Comparison of ENCODE assay signal across 17 mouse cellular contexts in the genomic region with DNA sequence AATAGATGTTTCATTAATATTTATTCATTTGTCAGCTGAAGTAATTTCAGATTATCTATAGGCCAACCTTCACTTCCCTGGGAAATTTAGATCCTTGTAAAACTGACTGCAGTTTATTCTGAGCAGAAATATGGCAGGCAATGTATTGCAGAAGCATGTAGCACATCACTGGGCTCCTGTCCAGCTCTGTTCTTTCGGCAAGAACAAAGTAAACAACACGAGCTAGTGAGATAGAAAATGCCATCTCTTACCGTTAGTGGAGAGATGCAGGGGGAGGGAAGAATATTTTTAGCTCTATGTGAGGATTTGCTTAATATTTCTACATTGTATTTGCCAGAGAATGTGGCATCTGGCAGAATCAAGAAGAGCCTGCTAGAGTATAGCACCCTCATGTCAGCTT. TPM values are rescaled to one million over a fixed set of nuclear protein-coding genes. Genes with fewer than 3 reads are reported as not detected.
DNase-seq lines count a peak whose midpoint lies in the region; ATAC-seq lines count a peak whose summit lies in the region.
"Had no signal": no experiment of that assay in that cellular context is flagged by ENCODE, and none has a peak within 500 bp of the region (broad histone marks: within the 10 kb centered on the region; RNA-seq: fewer than 3 reads in every experiment).

No protein-coding gene starts in this region.

- H3K36me3 ChIP-seq in hindbrain, embryonic 12.5 days, result no peaks in the 10 kb centered on the region
- H3K36me3 ChIP-seq: liver, embryonic 15.5 days; midbrain, embryonic 13.5 days had no signal

- peak; percentile 24 to 70 for DNase-seq in frontal cortex, postnatal 36 days (ENCODE audit: low spot score in 2 of 2)
- no peak for DNase-seq in frontal cortex, postnatal 25 days (ENCODE audit: low spot score in 2 of 2)
- DNase-seq in brain, adult 2 months (ENCODE audit: low read depth, low spot score), result peak; percentile 92
- DNase-seq in layer of hippocampus, adult 11-12 months (ENCODE audit: low spot score), result peak; percentile 75
- peak; percentile 28 to 39 for DNase-seq in left cerebral cortex, postnatal 36 days (ENCODE audit: low spot score in 2 of 2)
- no peak for DNase-seq in thymus, postnatal 36 days
- DNase-seq: cerebellum, adult 9-11 months; heart, adult 2 months; heart, postnatal 14 days had no signal

- no peak overlapping the region for H3K4me2 ChIP-seq in hindbrain, embryonic 12.5 days (replicated peaks)
- H3K4me2 ChIP-seq: liver, embryonic 15.5 days; midbrain, embryonic 13.5 days had no signal

- no peak overlapping the region for H3K27ac ChIP-seq in hindbrain, embryonic 12.5 days
- H3K27ac ChIP-seq: heart, adult 2 months; liver, embryonic 15.5 days; midbrain, embryonic 13.5 days had no signal

- H3K9ac ChIP-seq in hindbrain, embryonic 12.5 days, result no peak overlapping the region
- H3K9ac ChIP-seq: liver, embryonic 15.5 days; midbrain, embryonic 13.5 days had no signal

- no peak overlapping the region for H3K4me3 ChIP-seq in hindbrain, embryonic 12.5 days
- H3K4me3 ChIP-seq: heart, adult 2 months; liver, embryonic 15.5 days; midbrain, embryonic 13.5 days had no signal

- no peaks in the 10 kb centered on the region for H3K27me3 ChIP-seq in hindbrain, embryonic 12.5 days
- H3K27me3 ChIP-seq: liver, embryonic 15.5 days; midbrain, embryonic 13.5 days had no signal

- intact Hi-C loops in left cerebral cortex, postnatal 36 days (cut with DNase I), result no loop called here

- H3K4me1 ChIP-seq in hindbrain, embryonic 12.5 days, result no peaks in the 10 kb centered on the region
- H3K4me1 ChIP-seq: liver, embryonic 15.5 days; midbrain, embryonic 13.5 days had no signal

- 77% methylated on average over 3 of the region's 3 CpGs for WGBS in hindbrain, embryonic 12.5 days

- ATAC-seq in hindbrain, embryonic 12.5 days (ENCODE audit: low FRiP score), result no peak
- ATAC-seq: CD4-positive, CD25-positive, alpha-beta regulatory T cell, adult 4 months; midbrain, embryonic 13.5 days had no signal

- no peaks in the 10 kb centered on the region for H3K9me3 ChIP-seq in hindbrain, embryonic 12.5 days (replicated peaks)
- H3K9me3 ChIP-seq: liver, embryonic 15.5 days; midbrain, embryonic 13.5 days had no signal

RNA-seq across cellular contexts. Expression of a gene that starts 13.8 kb away (rescaled TPM):
- total RNA-seq in left cerebral cortex, postnatal 36 days (2021), result not detected
- 1.5 and 2.6 TPM in 2 replicates for polyA plus RNA-seq in hindbrain, embryonic 12.5 days (2016; fragmentation: Nextera tagmentation; extraction: Ambion mirVana)
- total RNA-seq: heart, adult 2 months; heart, postnatal 14 days; left cerebral cortex, adult 8-10 months had no signal
- polyA plus RNA-seq: CD4-positive, CD25-positive, alpha-beta regulatory T cell, adult 4 months; embryonic facial prominence, embryonic 11.5 days; kidney, embryonic 16.5 days; liver, embryonic 15.5 days; neural tube, embryonic 11.5 days had no signal

Comparison
In these comparisons a context has a peak if more than half of its experiments do, and no peak if none do; other contexts are left out.
1. DNase-seq: peak in frontal cortex, postnatal 36 days (2 of 2), brain, adult 2 months (single experiment), layer of hippocampus, adult 11-12 months (single experiment) and left cerebral cortex, postnatal 36 days (2 of 2); none in frontal cortex, postnatal 25 days (0 of 2) and thymus, postnatal 36 days (0 of 2).